Mouse (Mus musculus) liver, embryonic 14.5 days (tissue): Measurements from ENCODE around the gene Gm6614.

Source experiments
- CTCF ChIP-seq: IDR thresholded peaks from 2 replicates; pipeline ENCODE4 v1.5.1; 2016; ENCODE audit warnings: antibody characterized with exemption, low read depth, control low read depth
- EP300 ChIP-seq: IDR thresholded peaks from 2 replicates; pipeline ENCODE4 v1.6.1; 2016; ENCODE audit warnings: antibody characterized with exemption, low read depth

GRCm38 (mm10) chr6:142040306-142041175 lies 29.3 kb upstream of the Gm6614 start:
- TF ChIP-seq CTCF (peak; percentile 45), EP300 (no peak)
